Mouse (Mus musculus) neutrophil, adult 83 days (primary cell): ENCODE measurements around the gene Gm5796. TPM values are rescaled to one million over a fixed set of nuclear protein-coding genes. Genes with fewer than 3 reads are reported as not detected.

ENCODE experiments used
- total RNA-seq, 2 experiments: library from RNA; stranded (reverse); gene quantifications; one replicate each; pipeline ENCODE4 v1.2.4; 2023

The Gm5796 gene
- not detected for total RNA-seq

GRCm38 (mm10) chr14:4023641-4024040, at the start of gene Gm5796:
Gm5796 (plus strand) TSS chr14:4023941.

DNA sequence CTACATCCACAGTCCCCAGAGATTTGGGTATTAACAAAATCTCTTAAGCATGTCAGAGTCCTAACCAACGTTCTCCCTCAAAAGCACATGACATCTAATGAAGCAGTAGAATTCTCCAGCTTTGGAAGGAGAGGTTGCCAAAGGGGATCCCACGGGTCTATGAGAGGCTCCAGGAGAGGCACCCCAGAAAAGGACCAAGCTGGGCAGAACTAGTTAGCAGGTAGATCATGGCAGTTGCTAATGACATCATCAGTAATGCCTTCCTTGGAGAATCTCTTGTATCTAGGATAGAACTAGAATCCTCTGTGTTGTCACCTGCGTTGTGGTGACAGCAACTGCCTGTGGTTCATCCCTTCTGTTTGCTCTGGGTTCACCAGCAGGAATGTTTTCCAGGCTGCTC, 25.6 kb upstream of the Gm5796 start, which contains the start of gene Gm3099:
Gene Gm3099, plus strand, starts transcription at position 301 of the 400 bp plus-strand sequence.

GRCm38 (mm10) chr14:4083820-4084219, 60.1 kb downstream of the Gm5796 start, which contains the start of gene Gm3115:
Gm3115 (plus strand) TSS chr14:4084120.

Other genes starting within 250 kb of the Gm5796 start
- gene Gm3002, start 213.9 kb upstream of the Gm5796 start, total RNA-seq: not detected
- gene Gm3033, start 177.7 kb upstream of the Gm5796 start, total RNA-seq: not detected
- not detected for gene Gm2916, start 139.8 kb upstream of the Gm5796 start, total RNA-seq
- gene Gm3029, start 92.2 kb upstream of the Gm5796 start, total RNA-seq: not detected
- gene Gm3095, start 60.4 kb upstream of the Gm5796 start, total RNA-seq: not detected
- not detected for gene Gm3099, start 25.5 kb upstream of the Gm5796 start, total RNA-seq
- not detected for gene Gm3115, start 60.2 kb downstream of the Gm5796 start, total RNA-seq
- not detected for gene Gm8108, start 86.6 kb downstream of the Gm5796 start, total RNA-seq
- gene Gm3127, start 141.1 kb downstream of the Gm5796 start, total RNA-seq: not detected
- not detected for gene Gm2974, start 158.6 kb downstream of the Gm5796 start, total RNA-seq
- not detected for gene Gm3138, start 225.7 kb downstream of the Gm5796 start, total RNA-seq